In genomic region chr17:43557541-43558090, GRCm38 (mm10) we compare ENCODE assay signal across 9 mouse cellular contexts. TPM values are rescaled to one million over a fixed set of nuclear protein-coding genes. Genes with fewer than 3 reads are reported as not detected.
A peak's percentile ranks its signal among the peaks of the same experiment; 100 is the strongest.
DNase-seq lines count a peak whose midpoint lies in the region; ATAC-seq lines count a peak whose summit lies in the region.
"Had no signal": no experiment of that assay in that cellular context is flagged by ENCODE, and none has a peak within 500 bp of the region (broad histone marks: within the 10 kb centered on the region; RNA-seq: fewer than 3 reads in every experiment).

No protein-coding gene starts in this region.

- H3K9me3 ChIP-seq in heart, embryonic 15.5 days (replicated peaks): no peaks in the 10 kb centered on the region
- H3K9me3 ChIP-seq: liver, embryonic 13.5 days had no signal

- no peak; the same call in 1 of the 2 replicates for ATAC-seq in heart, embryonic 15.5 days (replicated peaks; ENCODE audit: insufficient number of reproducible peaks, insufficient read depth, low FRiP score, low read depth)
- ATAC-seq in activated CD4-positive, CD25-positive, alpha-beta regulatory T cell, adult 4 months: no peak

- H3K27me3 ChIP-seq in heart, embryonic 15.5 days: no peaks in the 10 kb centered on the region
- H3K27me3 ChIP-seq: liver, embryonic 13.5 days had no signal

- peak overlapping the region; percentile 39 for H3K27ac ChIP-seq in heart, embryonic 15.5 days
- H3K27ac ChIP-seq: liver, embryonic 13.5 days had no signal

- 50% methylated on average over 6 of the region's 6 CpGs for WGBS in heart, embryonic 15.5 days

- H3K36me3 ChIP-seq in heart, embryonic 15.5 days: no peaks in the 10 kb centered on the region
- H3K36me3 ChIP-seq: liver, embryonic 13.5 days had no signal

- H3K4me2 ChIP-seq in heart, embryonic 15.5 days: no peak overlapping the region
- H3K4me2 ChIP-seq: liver, embryonic 13.5 days had no signal

- no peak overlapping the region for H3K4me3 ChIP-seq in heart, embryonic 15.5 days
- H3K4me3 ChIP-seq: liver, embryonic 13.5 days had no signal

- peak; percentile 1 for DNase-seq in spleen, adult 12 weeks (ENCODE audit: low spot score)
- DNase-seq in spleen, postnatal 14 days (ENCODE audit: low spot score in 2 of 2): no peak
- peak; percentile 54 for DNase-seq in cerebellum, adult 9-11 months
- DNase-seq in kidney, postnatal 14 days: peak; percentile 86
- DNase-seq in lung, postnatal 36 days: peak; percentile 24
- DNase-seq in right cerebral cortex, postnatal 25 days: peak; percentile 36
- DNase-seq: liver, embryonic 13.5 days had no signal

- peaks cover 11% of the 10 kb centered on the region for H3K4me1 ChIP-seq in heart, embryonic 15.5 days (replicated peaks)

- no peak overlapping the region for H3K9ac ChIP-seq in heart, embryonic 15.5 days
- H3K9ac ChIP-seq: liver, embryonic 13.5 days had no signal

RNA-seq across cellular contexts. Expression of gene Pla2g7, which starts 10.3 kb away (rescaled TPM):
- 12.5 and 16.2 TPM in 2 replicates for polyA plus RNA-seq in heart, embryonic 15.5 days (2015; fragmentation: Nextera tagmentation; extraction: Ambion mirVana)
- under 1 TPM in 1 of 2 experiments, not detected in 1; 0.89 TPM for polyA plus RNA-seq in activated CD4-positive, CD25-positive, alpha-beta regulatory T cell, adult 4 months (2017; shearing (Covaris generic))

RNA-seq across cellular contexts. Expression of gene Ankrd66, which starts 14.2 kb away (rescaled TPM):
- polyA plus RNA-seq in heart, embryonic 15.5 days (2015; fragmentation: Nextera tagmentation; extraction: Ambion mirVana): not detected in 2 replicates
- not detected for polyA plus RNA-seq in activated CD4-positive, CD25-positive, alpha-beta regulatory T cell, adult 4 months (2017; shearing (Covaris generic))
- polyA plus RNA-seq: liver, embryonic 13.5 days had no signal

RNA-seq across cellular contexts. Expression of gene Mep1a, which starts 55.0 kb away (rescaled TPM):
- not detected in 2 replicates for polyA plus RNA-seq in heart, embryonic 15.5 days (2015; fragmentation: Nextera tagmentation; extraction: Ambion mirVana)
- not detected for polyA plus RNA-seq in activated CD4-positive, CD25-positive, alpha-beta regulatory T cell, adult 4 months (2017; shearing (Covaris generic))
- polyA plus RNA-seq: liver, embryonic 13.5 days had no signal

Comparison
In these comparisons a context has a peak if more than half of its experiments do, and no peak if none do; other contexts are left out.
1. DNase-seq: peak in spleen, adult 12 weeks (single experiment), cerebellum, adult 9-11 months (single experiment), kidney, postnatal 14 days (single experiment), lung, postnatal 36 days (single experiment) and right cerebral cortex, postnatal 25 days (single experiment); none in spleen, postnatal 14 days (0 of 2).